Mouse (Mus musculus) testis, adult 10 weeks (tissue): ENCODE measurements around the gene Tmem132d. TPM values are rescaled to one million over a fixed set of nuclear protein-coding genes. Genes with fewer than 3 reads are reported as not detected.

Experiments
- polyA plus RNA-seq: library from polyadenylated mRNA; stranded (reverse); fragments of 350-450 nt; fragmentation: Illumina TruSeq; extraction: RNeasy Lipid Tissue Mini Kit (QIAGEN cat#74804); gene quantifications from one replicate; pipeline ENCODE4 v1.2.3, GENCODE M21; 2014; ENCODE audit warnings: low read depth, low replicate concordance

The Tmem132d gene
- polyA plus RNA-seq: 0.03 TPM

GRCm38 (mm10) chr5:128432916-128433315, at the start of gene Tmem132d:
Tmem132d (minus strand) TSS chr5:128433077.

Other genes starting within 250 kb of the Tmem132d start
- gene Fzd10, start 167.8 kb upstream of the Tmem132d start, polyA plus RNA-seq: 0.10 TPM